Mouse (Mus musculus) midbrain, embryonic 12.5 days (tissue): ENCODE results near the gene Lbhd2. TPM values are rescaled to one million over a fixed set of nuclear protein-coding genes. Genes with fewer than 3 reads are reported as not detected.
A peak's percentile ranks its signal among the peaks of the same experiment; 100 is the strongest.

Source experiments
- ATAC-seq: fragments of 200-750 bp; cut with Nextera tagmentation; 2 replicates; pipeline ENCODE4 v1.8.0; 2017; ENCODE audit warnings: low read depth, moderate TSS enrichment, moderate library complexity; ENCODE audit not compliant: low FRiP score
- H3K27ac ChIP-seq: fragments of 300-500 bp; sonication (generic); replicated peaks from 2 replicates; pipeline ENCODE4 v1.5.1; 2016; ENCODE audit warnings: mild to moderate bottlenecking
- H3K27me3 ChIP-seq: fragments of 300-500 bp; sonication (generic); 2 replicates; pipeline ENCODE4 v1.6.1; 2016; ENCODE audit warnings: mild to moderate bottlenecking
- H3K36me3 ChIP-seq: fragments of 300-500 bp; sonication (generic); 2 replicates; pipeline ENCODE4 v1.6.1; 2016
- H3K4me1 ChIP-seq: fragments of 300-500 bp; sonication (generic); 2 replicates; pipeline ENCODE4 v1.6.1; 2016
- H3K4me2 ChIP-seq: fragments of 300-500 bp; sonication (generic); replicated peaks from 2 replicates; pipeline ENCODE4 v1.6.1; 2016; ENCODE audit warnings: mild to moderate bottlenecking, moderate library complexity
- H3K4me3 ChIP-seq: fragments of 300-500 bp; sonication (generic); 2 replicates; pipeline ENCODE4 v1.5.1; 2016; ENCODE audit warnings: mild to moderate bottlenecking
- H3K9ac ChIP-seq: fragments of 300-500 bp; sonication (generic); replicated peaks from 2 replicates; pipeline ENCODE4 v1.6.1; 2016; ENCODE audit warnings: mild to moderate bottlenecking, moderate library complexity
- H3K9me3 ChIP-seq: fragments of 300-500 bp; sonication (generic); 2 replicates; pipeline ENCODE4 v1.6.1; 2016; ENCODE audit warnings: mild to moderate bottlenecking
- WGBS: fragments of 180-500 bp; shearing (Covaris S2); methylation state at CpG from one replicate; pipeline ENCODE4 v1.1.7; 2016; 5-methylcytosine and 5-hydroxymethylcytosine counted together
- polyA plus RNA-seq: library from polyadenylated mRNA; unstranded; fragments of >200 nt; fragmentation: Nextera tagmentation; extraction: Ambion mirVana; gene quantifications from 2 replicates; pipeline ENCODE4 v1.2.1, GENCODE M21; 2016

The Lbhd2 gene
- polyA plus RNA-seq, 1 experiment from 2014 or later, result 0.47 TPM

DNA sequence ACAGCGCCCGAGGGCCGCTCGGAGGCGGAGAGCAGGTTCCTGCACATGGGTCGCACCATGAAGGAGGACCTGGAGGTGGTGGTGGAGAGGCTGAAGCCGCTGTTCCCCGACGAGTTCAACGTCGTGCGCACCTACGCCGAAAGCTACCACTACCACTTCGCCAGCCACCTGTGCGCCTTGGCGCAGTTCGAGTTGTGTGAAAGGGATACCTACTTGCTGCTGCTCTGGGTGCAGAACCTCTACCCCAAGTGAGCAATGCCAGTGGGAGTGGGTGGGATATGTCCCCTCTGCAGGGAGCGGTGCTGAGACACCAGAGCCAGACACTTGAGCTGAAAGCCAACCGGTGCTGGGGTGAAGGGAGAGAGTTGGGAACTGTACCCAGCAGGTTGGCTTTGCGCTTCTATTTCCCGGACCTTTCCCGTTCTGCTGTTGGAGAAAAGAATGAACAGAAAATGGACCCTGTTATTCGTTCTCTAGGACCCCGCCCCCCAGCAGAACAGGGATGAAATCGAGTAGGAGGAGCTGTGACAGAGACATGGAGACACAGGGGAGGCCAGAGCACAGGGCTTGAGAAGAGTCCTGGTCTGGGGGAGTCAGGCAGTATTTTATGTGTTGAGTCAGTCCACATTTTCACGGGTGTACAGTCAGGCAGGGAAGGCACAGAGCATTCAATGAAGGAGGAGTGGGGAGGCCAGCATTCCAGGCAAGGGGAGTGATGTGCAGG lies 39.4 kb downstream of the Lbhd2 start:
- no peaks in the 10 kb centered on the region for H3K9me3 ChIP-seq
- ATAC-seq, result no peak
- peaks cover 100% of the 10 kb centered on the region for H3K27me3 ChIP-seq
- no peaks in the 10 kb centered on the region for H3K36me3 ChIP-seq
- H3K4me2 ChIP-seq, result peak overlapping the region; percentile 35
- H3K27ac ChIP-seq, result no peak overlapping the region
- peak overlapping the region; percentile 23 for H3K4me3 ChIP-seq
- no peak overlapping the region for H3K9ac ChIP-seq
- WGBS, result 5% methylated on average over 27 of the region's 27 CpGs
- H3K4me1 ChIP-seq, result peaks cover 33% of the 10 kb centered on the region

DNA sequence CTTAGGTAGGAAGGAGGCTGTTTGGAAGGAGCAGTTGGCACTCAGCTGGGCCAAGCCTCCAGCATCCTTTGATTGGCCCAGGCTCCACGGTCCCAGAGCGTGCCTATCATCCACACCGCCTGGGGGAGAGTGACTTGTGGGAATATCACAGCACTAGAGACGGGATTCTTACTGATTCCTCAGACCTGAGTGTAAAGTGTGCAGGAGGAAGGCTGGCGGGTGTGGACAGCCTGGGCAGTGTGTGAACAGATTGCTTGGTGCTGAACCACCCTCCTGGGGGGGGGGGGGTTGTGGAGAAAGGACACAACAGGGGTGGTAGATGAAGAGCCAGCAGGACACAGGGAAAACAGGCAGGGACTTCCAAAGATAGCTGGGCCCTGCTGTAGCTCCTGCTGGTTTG lies 40.1 kb downstream of the Lbhd2 start:
- Histone ChIP-seq H3K36me3 (no peaks in the 10 kb centered on the region), H3K4me3 (no peak overlapping the region), H3K9me3 (no peaks in the 10 kb centered on the region), H3K27me3 (peaks cover 100% of the 10 kb centered on the region), H3K4me2 (no peak overlapping the region), H3K9ac (no peak overlapping the region), H3K4me1 (peaks cover 30% of the 10 kb centered on the region), H3K27ac (no peak overlapping the region)
- no peak for ATAC-seq
- 20% methylated on average over 5 of the region's 5 CpGs for WGBS

GRCm38 (mm10) chr12:111447350-111447749 lies 40.7 kb downstream of the Lbhd2 start:
- H3K9me3 ChIP-seq, result no peaks in the 10 kb centered on the region
- no peak overlapping the region for H3K9ac ChIP-seq
- WGBS, result 14% methylated on average over 9 of the region's 9 CpGs
- H3K4me3 ChIP-seq, result no peak overlapping the region
- H3K27ac ChIP-seq, result no peak overlapping the region
- ATAC-seq, result no peak
- peaks cover 100% of the 10 kb centered on the region for H3K27me3 ChIP-seq
- peaks cover 24% of the 10 kb centered on the region for H3K4me1 ChIP-seq
- no peak overlapping the region for H3K4me2 ChIP-seq
- no peaks in the 10 kb centered on the region for H3K36me3 ChIP-seq

- Histone ChIP-seq H3K27ac (no peak overlapping the region), H3K27me3 (peaks cover 98% of the 10 kb centered on the region), H3K36me3 (no peaks in the 10 kb centered on the region), H3K9me3 (no peaks in the 10 kb centered on the region), H3K4me1 (peaks cover 16% of the 10 kb centered on the region), H3K9ac (no peak overlapping the region), H3K4me2 (no peak overlapping the region), H3K4me3 (no peak overlapping the region)
- ATAC-seq, result no peak
- WGBS, result 17% methylated on average over 22 of the region's 22 CpGs
These were observed 41.5 kb downstream of the Lbhd2 start for GRCm38 (mm10) chr12:111447898-111448760.

- no peaks in the 10 kb centered on the region for H3K9me3 ChIP-seq
- no peaks in the 10 kb centered on the region for H3K36me3 ChIP-seq
- no peak overlapping the region for H3K4me2 ChIP-seq
- H3K9ac ChIP-seq, result no peak overlapping the region
- H3K27ac ChIP-seq, result no peak overlapping the region
- peaks cover 15% of the 10 kb centered on the region for H3K4me1 ChIP-seq
- 26% methylated on average over 14 of the region's 14 CpGs for WGBS
- ATAC-seq, result no peak
- H3K4me3 ChIP-seq, result no peak overlapping the region
- H3K27me3 ChIP-seq, result peaks cover 98% of the 10 kb centered on the region
These were observed 42.5 kb downstream of the Lbhd2 start for GRCm38 (mm10) chr12:111448931-111449705.

DNA sequence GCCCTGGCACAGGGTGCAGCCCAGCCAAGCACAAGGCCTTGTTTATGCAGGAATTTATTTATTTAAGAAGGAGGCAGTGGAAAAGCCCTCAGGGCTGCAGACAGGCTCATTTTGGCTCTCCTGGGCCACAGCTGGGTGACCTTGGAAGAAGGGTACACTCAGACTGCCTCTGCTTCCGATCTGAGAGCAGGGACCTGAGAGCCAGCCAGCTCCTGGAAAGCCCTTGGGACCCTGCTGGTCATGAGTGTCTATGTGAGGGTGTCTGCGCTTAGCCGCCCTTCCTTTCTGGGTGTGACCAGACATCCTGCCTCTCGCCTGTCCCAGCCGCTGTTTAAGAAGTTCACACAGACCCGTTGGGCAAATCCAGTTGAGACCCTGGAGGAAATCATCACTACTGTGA lies 43.8 kb downstream of the Lbhd2 start:
- WGBS, result 57% methylated on average over 6 of the region's 6 CpGs
- Histone ChIP-seq H3K4me3 (no peak overlapping the region), H3K27ac (no peak overlapping the region), H3K36me3 (no peaks in the 10 kb centered on the region), H3K9ac (no peak overlapping the region), H3K4me2 (no peak overlapping the region), H3K27me3 (peaks cover 95% of the 10 kb centered on the region), H3K9me3 (no peaks in the 10 kb centered on the region), H3K4me1 (peaks cover 15% of the 10 kb centered on the region)
- ATAC-seq, result no peak

GRCm38 (mm10) chr12:111451561-111451960 lies 45.0 kb downstream of the Lbhd2 start:
- Histone ChIP-seq H3K9ac (no peak overlapping the region), H3K4me1 (0 out of 2 replicates have a peak, but pooled peaks cover 7% of the 10 kb centered on the region), H3K4me3 (no peak overlapping the region), H3K36me3 (no peaks in the 10 kb centered on the region), H3K27ac (no peak overlapping the region), H3K27me3 (peaks cover 95% of the 10 kb centered on the region), H3K9me3 (no peaks in the 10 kb centered on the region), H3K4me2 (no peak overlapping the region)
- 82% methylated on average over 7 of the region's 7 CpGs for WGBS
- no peak for ATAC-seq

DNA sequence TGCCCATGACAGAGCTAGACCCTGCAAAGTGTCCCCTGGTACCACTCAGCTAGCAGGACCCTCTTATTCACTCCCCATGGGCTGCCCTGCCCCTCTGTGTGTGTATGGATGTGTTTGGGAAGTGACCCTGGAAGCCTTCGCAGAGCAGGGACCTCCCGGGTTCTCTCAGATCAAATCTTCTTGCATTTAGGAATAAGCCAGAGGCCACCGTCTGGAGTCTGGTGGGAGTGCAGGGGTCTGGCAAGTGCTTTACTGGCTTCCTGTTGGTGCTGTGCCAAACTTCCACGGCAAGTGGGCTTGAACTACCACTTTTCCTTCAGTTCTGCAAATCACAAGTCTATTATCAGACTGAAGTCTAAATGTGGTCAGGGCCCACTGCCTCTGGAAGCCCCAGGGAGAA lies 47.4 kb downstream of the Lbhd2 start:
- Histone ChIP-seq H3K9me3 (no peaks in the 10 kb centered on the region), H3K9ac (no peak overlapping the region), H3K4me3 (no peak overlapping the region), H3K27me3 (peaks cover 81% of the 10 kb centered on the region), H3K36me3 (no peaks in the 10 kb centered on the region), H3K27ac (no peak overlapping the region), H3K4me1 (0 out of 2 replicates have a peak, but pooled peaks cover under 1% of the 10 kb centered on the region), H3K4me2 (no peak overlapping the region)
- no peak for ATAC-seq
- WGBS, result 37% methylated on average over 4 of the region's 4 CpGs

- 74% methylated on average over 10 of the region's 10 CpGs for WGBS
- H3K27me3 ChIP-seq, result peaks cover 76% of the 10 kb centered on the region
- no peak overlapping the region for H3K4me2 ChIP-seq
- no peaks in the 10 kb centered on the region for H3K9me3 ChIP-seq
- H3K4me1 ChIP-seq, result no peaks in the 10 kb centered on the region
- no peak for ATAC-seq
- no peak overlapping the region for H3K4me3 ChIP-seq
- no peak overlapping the region for H3K27ac ChIP-seq
- no peak overlapping the region for H3K9ac ChIP-seq
- H3K36me3 ChIP-seq, result no peaks in the 10 kb centered on the region
These were observed 48.1 kb downstream of the Lbhd2 start for GRCm38 (mm10) chr12:111454543-111455280.

- no peak overlapping the region for H3K4me3 ChIP-seq
- H3K27me3 ChIP-seq, result peaks cover 76% of the 10 kb centered on the region
- no peak overlapping the region for H3K4me2 ChIP-seq
- WGBS, result 71% methylated on average over 12 of the region's 12 CpGs
- H3K9ac ChIP-seq, result no peak overlapping the region
- no peaks in the 10 kb centered on the region for H3K9me3 ChIP-seq
- no peaks in the 10 kb centered on the region for H3K36me3 ChIP-seq
- no peak for ATAC-seq
- H3K4me1 ChIP-seq, result no peaks in the 10 kb centered on the region
- H3K27ac ChIP-seq, result no peak overlapping the region
These were observed 48.8 kb downstream of the Lbhd2 start for GRCm38 (mm10) chr12:111455311-111455846.

DNA sequence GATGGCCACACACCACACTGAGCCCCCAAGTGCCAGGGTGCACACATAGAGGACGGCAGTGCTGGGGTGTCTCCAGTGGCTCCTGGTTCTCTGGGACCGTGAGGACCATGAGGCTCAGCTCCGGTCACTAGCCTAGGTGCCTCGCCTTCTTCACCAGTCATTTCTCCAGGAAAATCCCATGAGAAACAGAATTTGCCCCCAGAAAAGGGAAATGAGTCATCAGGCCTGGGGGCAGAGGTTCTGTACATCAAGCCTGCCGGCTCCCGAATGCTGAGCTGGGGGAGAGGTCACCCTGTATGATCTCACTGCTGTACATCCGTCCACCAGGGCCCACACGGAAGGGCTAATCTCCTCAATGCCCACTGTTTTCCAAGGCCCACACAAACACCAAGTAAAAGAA lies 49.3 kb downstream of the Lbhd2 start:
- ATAC-seq, result no peak
- 53% methylated on average over 8 of the region's 8 CpGs for WGBS
- Histone ChIP-seq H3K36me3 (no peaks in the 10 kb centered on the region), H3K27ac (no peak overlapping the region), H3K4me1 (no peaks in the 10 kb centered on the region), H3K4me3 (no peak overlapping the region), H3K4me2 (no peak overlapping the region), H3K27me3 (peaks cover 76% of the 10 kb centered on the region), H3K9ac (no peak overlapping the region), H3K9me3 (no peaks in the 10 kb centered on the region)
